Mouse (Mus musculus): Measurements from ENCODE around the gene Rad51b. TPM values are rescaled to one million over a fixed set of nuclear protein-coding genes. Genes with fewer than 3 reads are reported as not detected.

Rad51b gene
- total and polyA plus RNA-seq, 3 experiments: 0.47 to 0.50 (median 0.49) TPM

- intact Hi-C loops (cut with DNase I): no loop called here
- WGBS: 84% methylated on average over 5 of the region's 5 CpGs
- H3K4me3 ChIP-seq: no peak overlapping the region
- peaks cover 11% of the 10 kb centered on the region for H3K4me1 ChIP-seq (ENCODE audit: control insufficient read depth, insufficient read depth, low read length)
- no peak for DNase-seq
- TF ChIP-seq CTCF (IDR thresholded peaks at IDR 0.05): no peak
- no peak for TF ChIP-seq POLR2A (IDR thresholded peaks at IDR 0.05; ENCODE audit: insufficient read depth, low read depth, low read length)
- no peak for TF ChIP-seq EP300 (IDR thresholded peaks at IDR 0.05; ENCODE audit: insufficient read depth, low read depth, low read length)
- H3K27me3 ChIP-seq (ENCODE audit: control insufficient read depth, insufficient read depth, low read length): no peaks in the 10 kb centered on the region
- no peaks in the 10 kb centered on the region for H3K79me2 ChIP-seq (replicated peaks; ENCODE audit: control insufficient read depth, insufficient read depth, low read length)
- H3K36me3 ChIP-seq (ENCODE audit: control insufficient read depth, insufficient read depth, low read length): peaks cover 9% of the 10 kb centered on the region
- no peak overlapping the region; the same call in 1 of the 2 replicates for H3K27ac ChIP-seq
- no peak overlapping the region for H3K9ac ChIP-seq (ENCODE audit: low read depth, low read length)
These were observed 331.2 kb downstream of the Rad51b start for GRCm38 (mm10) chr12:79628121-79628774.

- Histone ChIP-seq H3K4me3 (no peak overlapping the region), H3K36me3 (ENCODE audit: control insufficient read depth, insufficient read depth, low read length) (peaks cover 9% of the 10 kb centered on the region), H3K4me1 (ENCODE audit: control insufficient read depth, insufficient read depth, low read length) (peaks cover 8% of the 10 kb centered on the region), H3K9ac (ENCODE audit: low read depth, low read length) (no peak overlapping the region), H3K79me2 (replicated peaks; ENCODE audit: control insufficient read depth, insufficient read depth, low read length) (no peaks in the 10 kb centered on the region), H3K27me3 (ENCODE audit: control insufficient read depth, insufficient read depth, low read length) (no peaks in the 10 kb centered on the region), H3K27ac (peak overlapping the region; percentile 42)
- intact Hi-C loops (cut with DNase I): no loop called here
- no peak for DNase-seq
- WGBS: 58% methylated on average over 7 of the region's 7 CpGs
- TF ChIP-seq EP300 (IDR thresholded peaks at IDR 0.05; ENCODE audit: insufficient read depth, low read depth, low read length): no peak
- no peak for TF ChIP-seq CTCF (IDR thresholded peaks at IDR 0.05)
- TF ChIP-seq POLR2A (IDR thresholded peaks at IDR 0.05; ENCODE audit: insufficient read depth, low read depth, low read length): no peak
These were observed 333.1 kb downstream of the Rad51b start for GRCm38 (mm10) chr12:79629945-79630850.

- no peak for TF ChIP-seq POLR2A (IDR thresholded peaks at IDR 0.05; ENCODE audit: insufficient read depth, low read depth, low read length)
- TF ChIP-seq CTCF (IDR thresholded peaks at IDR 0.05): no peak
- TF ChIP-seq EP300 (IDR thresholded peaks at IDR 0.05; ENCODE audit: insufficient read depth, low read depth, low read length): no peak
- WGBS: 67% methylated on average over 9 of the region's 9 CpGs
- no peak overlapping the region for H3K9ac ChIP-seq (ENCODE audit: low read depth, low read length)
- DNase-seq: peak in 1 of 2 experiments; percentile 48
- peaks cover 1% of the 10 kb centered on the region for H3K4me1 ChIP-seq (ENCODE audit: control insufficient read depth, insufficient read depth, low read length)
- no peak overlapping the region for H3K4me3 ChIP-seq
- no peak overlapping the region; the same call in 1 of the 2 replicates for H3K27ac ChIP-seq
- intact Hi-C loops (cut with DNase I): no loop called here
- no peaks in the 10 kb centered on the region; the same call in 1 of the 2 replicates for H3K36me3 ChIP-seq (ENCODE audit: control insufficient read depth, insufficient read depth, low read length)
- H3K27me3 ChIP-seq (ENCODE audit: control insufficient read depth, insufficient read depth, low read length): no peaks in the 10 kb centered on the region
- no peaks in the 10 kb centered on the region for H3K79me2 ChIP-seq (replicated peaks; ENCODE audit: control insufficient read depth, insufficient read depth, low read length)
These were observed 336.5 kb downstream of the Rad51b start for GRCm38 (mm10) chr12:79633458-79634106.

- intact Hi-C loops (cut with DNase I): no loop called here
- TF ChIP-seq POLR2A (IDR thresholded peaks at IDR 0.05; ENCODE audit: insufficient read depth, low read depth, low read length) (no peak), CTCF (IDR thresholded peaks at IDR 0.05) (peak; percentile 63)
- H3K4me3 ChIP-seq: no peak overlapping the region
- no peaks in the 10 kb centered on the region for H3K36me3 ChIP-seq (ENCODE audit: control insufficient read depth, insufficient read depth, low read length)
- H3K4me1 ChIP-seq (ENCODE audit: control insufficient read depth, insufficient read depth, low read length): no peaks in the 10 kb centered on the region
- H3K27ac ChIP-seq: no peak overlapping the region
- no peak overlapping the region for H3K9ac ChIP-seq (ENCODE audit: low read depth, low read length)
- H3K27me3 ChIP-seq (ENCODE audit: control insufficient read depth, insufficient read depth, low read length): no peaks in the 10 kb centered on the region
- peak; percentile 54 to 58 for DNase-seq
- WGBS: 72% methylated on average over 7 of the region's 7 CpGs
- no peaks in the 10 kb centered on the region for H3K79me2 ChIP-seq (replicated peaks; ENCODE audit: control insufficient read depth, insufficient read depth, low read length)
These were observed 344.6 kb downstream of the Rad51b start for GRCm38 (mm10) chr12:79641570-79642285.

GRCm38 (mm10) chr12:79642715-79643114, 345.6 kb downstream of the Rad51b start:
- peak; percentile 29; the same call in 1 of the 2 replicates for TF ChIP-seq POLR2A (IDR thresholded peaks at IDR 0.05; ENCODE audit: insufficient read depth, low read depth, low read length)
- TF ChIP-seq EP300 (IDR thresholded peaks at IDR 0.05; ENCODE audit: insufficient read depth, low read depth, low read length): 0 out of 2 replicates have a peak, but pooled peaks have one; percentile 24
- no peak for TF ChIP-seq CTCF (IDR thresholded peaks at IDR 0.05)
- DNase-seq: peak in 1 of 2 experiments; percentile 24
- WGBS: 89% methylated on average over 5 of the region's 5 CpGs
- no peak overlapping the region for H3K4me3 ChIP-seq
- H3K36me3 ChIP-seq (ENCODE audit: control insufficient read depth, insufficient read depth, low read length): no peaks in the 10 kb centered on the region
- no peaks in the 10 kb centered on the region for H3K4me1 ChIP-seq (ENCODE audit: control insufficient read depth, insufficient read depth, low read length)
- no peaks in the 10 kb centered on the region for H3K79me2 ChIP-seq (replicated peaks; ENCODE audit: control insufficient read depth, insufficient read depth, low read length)
- H3K9ac ChIP-seq (ENCODE audit: low read depth, low read length): no peak overlapping the region
- H3K27me3 ChIP-seq (ENCODE audit: control insufficient read depth, insufficient read depth, low read length): no peaks in the 10 kb centered on the region
- intact Hi-C loops (cut with DNase I): no loop called here
- H3K27ac ChIP-seq: no peak overlapping the region

Data from heart, adult 2 months (tissue).